Mouse (Mus musculus): Measurements from ENCODE around the gene Bend5. TPM values are rescaled to one million over a fixed set of nuclear protein-coding genes. Genes with fewer than 3 reads are reported as not detected.

Bend5 gene
- polyA plus RNA-seq, 1 experiment from 2014 or later, result 42.4 TPM

- H3K4me2 ChIP-seq (ENCODE audit: low read depth), result no peak overlapping the region
- 0 out of 2 replicates have a peak overlapping the region, but pooled peaks have one; percentile 1 for H3K27ac ChIP-seq (ENCODE audit: low read depth, low read length)
- DNase-seq (ENCODE audit: low spot score) (no peak), ATAC-seq (ENCODE audit: insufficient read depth, low FRiP score, low TSS enrichment) (peak; percentile 78)
- H3K9me3 ChIP-seq (ENCODE audit: control insufficient read depth, low read length), result no peaks in the 10 kb centered on the region
- H3K36me3 ChIP-seq (ENCODE audit: control insufficient read depth, insufficient read depth, low read length), result no peaks in the 10 kb centered on the region
- H3K27me3 ChIP-seq (ENCODE audit: control insufficient read depth, insufficient read depth, low read length), result no peaks in the 10 kb centered on the region
- H3K9ac ChIP-seq (ENCODE audit: low read length), result no peak overlapping the region
- H3K4me1 ChIP-seq (ENCODE audit: control insufficient read depth, insufficient read depth, low read length), result peaks cover 9% of the 10 kb centered on the region
- 50% methylated on average over 1 of the region's 1 CpGs for WGBS
- H3K4me3 ChIP-seq (ENCODE audit: low read depth, low read length), result no peak overlapping the region
Observed at GRCm38 (mm10) chr4:111444616-111445160, 29.9 kb downstream of the Bend5 start.

- Histone ChIP-seq H3K27ac (ENCODE audit: low read depth, low read length) (no peak overlapping the region), H3K36me3 (ENCODE audit: control insufficient read depth, insufficient read depth, low read length) (no peaks in the 10 kb centered on the region), H3K9me3 (ENCODE audit: control insufficient read depth, low read length) (no peaks in the 10 kb centered on the region), H3K9ac (ENCODE audit: low read length) (no peak overlapping the region), H3K4me3 (ENCODE audit: low read depth, low read length) (no peak overlapping the region), H3K4me1 (ENCODE audit: control insufficient read depth, insufficient read depth, low read length) (peaks cover 9% of the 10 kb centered on the region), H3K4me2 (ENCODE audit: low read depth) (no peak overlapping the region), H3K27me3 (ENCODE audit: control insufficient read depth, insufficient read depth, low read length) (no peaks in the 10 kb centered on the region)
- ATAC-seq (ENCODE audit: insufficient read depth, low FRiP score, low TSS enrichment) (no peak), DNase-seq (ENCODE audit: low spot score) (no peak)
- 86% methylated on average over 3 of the region's 3 CpGs for WGBS
Observed at GRCm38 (mm10) chr4:111447918-111448317, 33.1 kb downstream of the Bend5 start.

- H3K9me3 ChIP-seq (ENCODE audit: control insufficient read depth, low read length), result no peaks in the 10 kb centered on the region
- H3K4me2 ChIP-seq (ENCODE audit: low read depth), result no peak overlapping the region
- H3K27ac ChIP-seq (ENCODE audit: low read depth, low read length), result no peak overlapping the region
- no peak overlapping the region for H3K4me3 ChIP-seq (ENCODE audit: low read depth, low read length)
- DNase-seq (ENCODE audit: low spot score) (no peak), ATAC-seq (ENCODE audit: insufficient read depth, low FRiP score, low TSS enrichment) (no peak)
- no peaks in the 10 kb centered on the region for H3K27me3 ChIP-seq (ENCODE audit: control insufficient read depth, insufficient read depth, low read length)
- no peak overlapping the region for H3K9ac ChIP-seq (ENCODE audit: low read length)
- H3K36me3 ChIP-seq (ENCODE audit: control insufficient read depth, insufficient read depth, low read length), result no peaks in the 10 kb centered on the region
- WGBS, result 95% methylated on average over 4 of the region's 4 CpGs
- H3K4me1 ChIP-seq (ENCODE audit: control insufficient read depth, insufficient read depth, low read length), result peaks cover 3% of the 10 kb centered on the region
Observed at GRCm38 (mm10) chr4:111448586-111448985, 33.8 kb downstream of the Bend5 start.

GRCm38 (mm10) chr4:111449442-111450199 is 34.8 kb downstream of the Bend5 start:
- no peak overlapping the region for H3K9ac ChIP-seq (ENCODE audit: low read length)
- DNase-seq (ENCODE audit: low spot score) (no peak), ATAC-seq (ENCODE audit: insufficient read depth, low FRiP score, low TSS enrichment) (no peak)
- H3K27me3 ChIP-seq (ENCODE audit: control insufficient read depth, insufficient read depth, low read length), result no peaks in the 10 kb centered on the region
- no peaks in the 10 kb centered on the region for H3K9me3 ChIP-seq (ENCODE audit: control insufficient read depth, low read length)
- no peaks in the 10 kb centered on the region for H3K4me1 ChIP-seq (ENCODE audit: control insufficient read depth, insufficient read depth, low read length)
- H3K4me2 ChIP-seq (ENCODE audit: low read depth), result no peak overlapping the region
- H3K27ac ChIP-seq (ENCODE audit: low read depth, low read length), result no peak overlapping the region
- WGBS, result 75% methylated on average over 7 of the region's 7 CpGs
- peaks cover 5% of the 10 kb centered on the region; the same call in 1 of the 2 replicates for H3K36me3 ChIP-seq (ENCODE audit: control insufficient read depth, insufficient read depth, low read length)
- H3K4me3 ChIP-seq (ENCODE audit: low read depth, low read length), result no peak overlapping the region

- H3K4me2 ChIP-seq (ENCODE audit: low read depth), result no peak overlapping the region
- H3K9me3 ChIP-seq (ENCODE audit: control insufficient read depth, low read length), result no peaks in the 10 kb centered on the region
- H3K27me3 ChIP-seq (ENCODE audit: control insufficient read depth, insufficient read depth, low read length), result no peaks in the 10 kb centered on the region
- peaks cover 8% of the 10 kb centered on the region for H3K36me3 ChIP-seq (ENCODE audit: control insufficient read depth, insufficient read depth, low read length)
- ATAC-seq (ENCODE audit: insufficient read depth, low FRiP score, low TSS enrichment) (no peak), DNase-seq (ENCODE audit: low spot score) (no peak)
- H3K4me3 ChIP-seq (ENCODE audit: low read depth, low read length), result no peak overlapping the region
- WGBS, result 75% methylated on average over 7 of the region's 7 CpGs
- H3K4me1 ChIP-seq (ENCODE audit: control insufficient read depth, insufficient read depth, low read length), result no peaks in the 10 kb centered on the region
- no peak overlapping the region for H3K27ac ChIP-seq (ENCODE audit: low read depth, low read length)
- H3K9ac ChIP-seq (ENCODE audit: low read length), result no peak overlapping the region
Observed at GRCm38 (mm10) chr4:111451283-111451918, 36.6 kb downstream of the Bend5 start.

- H3K4me1 ChIP-seq (ENCODE audit: control insufficient read depth, insufficient read depth, low read length), result no peaks in the 10 kb centered on the region
- no peak overlapping the region for H3K27ac ChIP-seq (ENCODE audit: low read depth, low read length)
- no peaks in the 10 kb centered on the region for H3K9me3 ChIP-seq (ENCODE audit: control insufficient read depth, low read length)
- ATAC-seq (ENCODE audit: insufficient read depth, low FRiP score, low TSS enrichment), result no peak
- no peak overlapping the region for H3K9ac ChIP-seq (ENCODE audit: low read length)
- 93% methylated on average over 5 of the region's 5 CpGs for WGBS
- H3K27me3 ChIP-seq (ENCODE audit: control insufficient read depth, insufficient read depth, low read length), result no peaks in the 10 kb centered on the region
- H3K4me3 ChIP-seq (ENCODE audit: low read depth, low read length), result no peak overlapping the region
- H3K4me2 ChIP-seq (ENCODE audit: low read depth), result no peak overlapping the region
- H3K36me3 ChIP-seq (ENCODE audit: control insufficient read depth, insufficient read depth, low read length), result peaks cover 8% of the 10 kb centered on the region
- no peak for DNase-seq (ENCODE audit: low spot score)
Observed at GRCm38 (mm10) chr4:111452192-111452591, 37.4 kb downstream of the Bend5 start.

GRCm38 (mm10) chr4:111453275-111453674 is 38.5 kb downstream of the Bend5 start:
- no peak overlapping the region for H3K9ac ChIP-seq (ENCODE audit: low read length)
- no peaks in the 10 kb centered on the region for H3K4me1 ChIP-seq (ENCODE audit: control insufficient read depth, insufficient read depth, low read length)
- H3K36me3 ChIP-seq (ENCODE audit: control insufficient read depth, insufficient read depth, low read length), result peaks cover 8% of the 10 kb centered on the region
- WGBS, result 70% methylated on average over 3 of the region's 3 CpGs
- no peak overlapping the region for H3K4me2 ChIP-seq (ENCODE audit: low read depth)
- DNase-seq (ENCODE audit: low spot score) (no peak), ATAC-seq (ENCODE audit: insufficient read depth, low FRiP score, low TSS enrichment) (no peak)
- H3K27me3 ChIP-seq (ENCODE audit: control insufficient read depth, insufficient read depth, low read length), result no peaks in the 10 kb centered on the region
- H3K4me3 ChIP-seq (ENCODE audit: low read depth, low read length), result no peak overlapping the region
- H3K27ac ChIP-seq (ENCODE audit: low read depth, low read length), result no peak overlapping the region
- H3K9me3 ChIP-seq (ENCODE audit: control insufficient read depth, low read length), result no peaks in the 10 kb centered on the region

- Histone ChIP-seq H3K4me3 (ENCODE audit: low read depth, low read length) (no peak overlapping the region), H3K27me3 (ENCODE audit: control insufficient read depth, insufficient read depth, low read length) (no peaks in the 10 kb centered on the region), H3K4me1 (ENCODE audit: control insufficient read depth, insufficient read depth, low read length) (no peaks in the 10 kb centered on the region), H3K9ac (ENCODE audit: low read length) (no peak overlapping the region), H3K4me2 (ENCODE audit: low read depth) (no peak overlapping the region), H3K27ac (ENCODE audit: low read depth, low read length) (no peak overlapping the region), H3K36me3 (ENCODE audit: control insufficient read depth, insufficient read depth, low read length) (peaks cover 8% of the 10 kb centered on the region), H3K9me3 (ENCODE audit: control insufficient read depth, low read length) (no peaks in the 10 kb centered on the region)
- WGBS, result 87% methylated on average over 5 of the region's 5 CpGs
- no peak for DNase-seq (ENCODE audit: low spot score)
- no peak for ATAC-seq (ENCODE audit: insufficient read depth, low FRiP score, low TSS enrichment)
Observed at GRCm38 (mm10) chr4:111455621-111456020, 40.8 kb downstream of the Bend5 start.

Data from neural tube, embryonic 11.5 days (tissue).